ENCODE assay signal across 20 mouse cellular contexts in the genomic region with DNA sequence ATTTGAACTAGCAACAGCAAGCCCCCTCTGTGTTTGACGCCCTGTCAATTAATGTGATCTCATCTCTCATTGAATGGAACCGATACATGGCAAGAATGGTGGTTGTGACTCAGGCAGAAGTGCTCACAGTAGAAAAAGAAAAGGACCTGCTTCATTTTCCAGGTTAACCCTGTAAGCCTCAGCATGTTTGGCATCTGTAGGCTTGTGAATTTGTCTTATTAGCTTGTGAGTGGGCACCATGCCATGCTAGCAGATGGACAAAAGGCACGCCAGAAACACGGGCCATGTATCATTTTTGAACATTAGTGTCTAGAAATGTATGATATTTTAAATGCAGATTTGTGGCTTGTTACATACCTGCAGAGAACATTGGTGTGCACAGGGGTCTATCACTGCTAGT. TPM values are rescaled to one million over a fixed set of nuclear protein-coding genes. Genes with fewer than 3 reads are reported as not detected.
A peak's percentile ranks its signal among the peaks of the same experiment; 100 is the strongest.
DNase-seq lines count a peak whose midpoint lies in the region; ATAC-seq lines count a peak whose summit lies in the region.
"Had no signal": no experiment of that assay in that cellular context is flagged by ENCODE, and none has a peak within 500 bp of the region (broad histone marks: within the 10 kb centered on the region; RNA-seq: fewer than 3 reads in every experiment).

No protein-coding gene starts in this region.

- H3K4me1 ChIP-seq in hindbrain, embryonic 16.5 days (ENCODE audit: control insufficient read depth, insufficient read depth, low read depth, low read length) = no peaks in the 10 kb centered on the region
- no peaks in the 10 kb centered on the region for H3K4me1 ChIP-seq in hindbrain, embryonic 14.5 days (replicated peaks; ENCODE audit: control insufficient read depth, insufficient read depth, low read length)
- H3K4me1 ChIP-seq: embryonic facial prominence, embryonic 15.5 days; heart, embryonic 13.5 days; kidney, embryonic 15.5 days had no signal

- H3K36me3 ChIP-seq in hindbrain, embryonic 16.5 days (ENCODE audit: control insufficient read depth, insufficient read depth, low read length) = no peaks in the 10 kb centered on the region
- H3K36me3 ChIP-seq in hindbrain, embryonic 14.5 days (replicated peaks; ENCODE audit: control insufficient read depth, insufficient read depth) = no peaks in the 10 kb centered on the region
- H3K36me3 ChIP-seq: embryonic facial prominence, embryonic 15.5 days; forebrain, embryonic 10.5 days; heart, embryonic 13.5 days; kidney, embryonic 15.5 days had no signal

- no peak overlapping the region for H3K4me2 ChIP-seq in hindbrain, embryonic 16.5 days (ENCODE audit: low read length)
- no peak overlapping the region for H3K4me2 ChIP-seq in hindbrain, embryonic 14.5 days (replicated peaks)
- H3K4me2 ChIP-seq: embryonic facial prominence, embryonic 15.5 days; heart, embryonic 13.5 days; kidney, embryonic 15.5 days had no signal

- H3K9me3 ChIP-seq in hindbrain, embryonic 16.5 days (ENCODE audit: control insufficient read depth, low read length) = no peaks in the 10 kb centered on the region
- no peaks in the 10 kb centered on the region for H3K9me3 ChIP-seq in hindbrain, embryonic 14.5 days (ENCODE audit: control insufficient read depth, low read length)
- H3K9me3 ChIP-seq: embryonic facial prominence, embryonic 15.5 days; forebrain, embryonic 10.5 days; heart, embryonic 13.5 days; kidney, embryonic 15.5 days had no signal

- WGBS in hindbrain, embryonic 16.5 days = 72% methylated on average over 4 of the region's 4 CpGs
- WGBS in hindbrain, embryonic 14.5 days = 71% methylated on average over 4 of the region's 4 CpGs

- no peak overlapping the region for H3K4me3 ChIP-seq in hindbrain, embryonic 16.5 days (ENCODE audit: low read length)
- H3K4me3 ChIP-seq in hindbrain, embryonic 14.5 days (replicated peaks; ENCODE audit: low read length) = no peak overlapping the region
- H3K4me3 ChIP-seq: embryonic facial prominence, embryonic 15.5 days; erythroblast, embryonic 14.5 days; forebrain, embryonic 10.5 days; heart, embryonic 13.5 days; kidney, embryonic 15.5 days had no signal

- no peaks in the 10 kb centered on the region for H3K27me3 ChIP-seq in hindbrain, embryonic 16.5 days (replicated peaks; ENCODE audit: control insufficient read depth, insufficient read depth, low read length)
- no peaks in the 10 kb centered on the region for H3K27me3 ChIP-seq in hindbrain, embryonic 14.5 days (ENCODE audit: control insufficient read depth, insufficient read depth, low read length)
- H3K27me3 ChIP-seq: embryonic facial prominence, embryonic 15.5 days; heart, embryonic 13.5 days; kidney, embryonic 15.5 days had no signal

- 0 out of 2 replicates have a peak, but pooled peaks have one; percentile 34 for ATAC-seq in hindbrain, embryonic 16.5 days
- ATAC-seq in hindbrain, embryonic 14.5 days (ENCODE audit: low FRiP score) = no peak
- ATAC-seq: intestine, embryonic 16.5 days had no signal

- DNase-seq in cerebellum, postnatal 10 days = peak; percentile 89 to 92
- DNase-seq in cerebellum, adult 11 months = no peak
- no peak for DNase-seq in hindbrain, embryonic 14.5 days (ENCODE audit: low spot score)
- peak; percentile 58 to 74 for DNase-seq in cerebellum, postnatal 25 days
- DNase-seq in cerebellum, postnatal 4 days (ENCODE audit: low spot score in 2 of 2) = peak; percentile 21 to 36
- no peak for DNase-seq in frontal cortex, adult 2 months (ENCODE audit: extremely low spot score in 1 of 2, low spot score in 1 of 2)
- DNase-seq: adrenal gland, adult 2 months; adrenal gland, postnatal 25 days; embryo, embryonic 11 days; gastrocnemius, postnatal 36 days; heart, adult 11 months; heart, postnatal 36 days; kidney, adult 2 months had no signal

- H3K27ac ChIP-seq in hindbrain, embryonic 16.5 days (ENCODE audit: low read depth, low read length) = no peak overlapping the region
- no peak overlapping the region for H3K27ac ChIP-seq in hindbrain, embryonic 14.5 days
- H3K27ac ChIP-seq: embryonic facial prominence, embryonic 15.5 days; forebrain, embryonic 10.5 days; heart, embryonic 13.5 days; kidney, embryonic 15.5 days had no signal

- H3K9ac ChIP-seq in hindbrain, embryonic 16.5 days (ENCODE audit: low read depth, low read length) = no peak overlapping the region
- no peak overlapping the region for H3K9ac ChIP-seq in hindbrain, embryonic 14.5 days
- H3K9ac ChIP-seq: embryonic facial prominence, embryonic 15.5 days; heart, embryonic 13.5 days; kidney, embryonic 15.5 days had no signal

RNA-seq across cellular contexts. Expression of a gene that starts 12.0 kb away (rescaled TPM):
- polyA plus RNA-seq in hindbrain, embryonic 16.5 days (2015; fragmentation: Nextera tagmentation; extraction: Ambion mirVana) = 8.4 and 11.8 TPM in 2 replicates
- 15.1 and 16.4 TPM in 2 replicates for polyA plus RNA-seq in hindbrain, embryonic 14.5 days (2014; fragmentation: Nextera tagmentation; extraction: Ambion mirVana)
- 1.1 and 2.0 TPM in 2 replicates for polyA plus RNA-seq in frontal cortex, adult 2 months (2012; rRNA removed)
- polyA plus RNA-seq: erythroblast, embryonic 14.5 days had no signal

Comparison
In these comparisons a context has a peak if more than half of its experiments do, and no peak if none do; other contexts are left out.
1. DNase-seq: peak in cerebellum, postnatal 10 days (2 of 2), cerebellum, postnatal 25 days (2 of 2) and cerebellum, postnatal 4 days (2 of 2); none in cerebellum, adult 11 months (single experiment), hindbrain, embryonic 14.5 days (single experiment) and frontal cortex, adult 2 months (0 of 2).